Mouse (Mus musculus): ENCODE measurements around the gene Uhrf2.
"Not testable (repeated sequence)": the region's sequence is repeated elsewhere in the genome, so short reads cannot be mapped to it uniquely, and the experiment has no call there.

The Uhrf2 gene
- long read RNA-seq, experiment 1, transcript Uhrf2-206 (3 exons, 3,231 nt), result major isoform, 5 of 17 reads
- long read RNA-seq, experiment 1, partial matches to known transcripts, result 2 of 17 reads
- long read RNA-seq, experiment 1, other reads (novel, unspliced or antisense), result 6 of 17 reads
- long read RNA-seq, experiment 2, transcript Uhrf2-206 (3 exons, 3,231 nt), result major isoform, 8 of 14 reads
- long read RNA-seq, experiment 2, partial matches to known transcripts, result 2 of 14 reads
- long read RNA-seq, experiment 2, other reads (novel, unspliced or antisense), result 3 of 14 reads

- intact Hi-C loops (cut with DNase I), result no loop called here
Observed at GRCm38 (mm10) chr19:30029894-30030635, at the start of gene Uhrf2. TSS of gene Uhrf2 (plus strand) at chr19:30030513.

GRCm38 (mm10) chr19:29984208-29985005 lies 45.9 kb upstream of the Uhrf2 start:
- intact Hi-C loops (cut with DNase I), result no loop called here

GRCm38 (mm10) chr19:29986464-29987091 lies 43.7 kb upstream of the Uhrf2 start:
- intact Hi-C loops (cut with DNase I), result no loop called here

GRCm38 (mm10) chr19:30000406-30001365 lies 29.6 kb upstream of the Uhrf2 start:
- intact Hi-C loops (cut with DNase I), result no loop called here

- intact Hi-C loops (cut with DNase I), result no loop called here
Observed at GRCm38 (mm10) chr19:30001550-30001949, 28.8 kb upstream of the Uhrf2 start.

GRCm38 (mm10) chr19:30003621-30004020 lies 26.7 kb upstream of the Uhrf2 start, which contains the start of gene Trpd52l3:
TSS of gene Trpd52l3 (plus strand) at chr19:30003790.
- intact Hi-C loops (cut with DNase I), result no loop called here

GRCm38 (mm10) chr19:30006371-30006770 lies 23.9 kb upstream of the Uhrf2 start:
- intact Hi-C loops (cut with DNase I), result no loop called here

- intact Hi-C loops (cut with DNase I), result no loop called here
Observed at GRCm38 (mm10) chr19:30010520-30011296, 19.6 kb upstream of the Uhrf2 start.

GRCm38 (mm10) chr19:30014331-30014730 lies 16.0 kb upstream of the Uhrf2 start:
- intact Hi-C loops (cut with DNase I), result no loop called here

GRCm38 (mm10) chr19:30016156-30016555 lies 14.2 kb upstream of the Uhrf2 start:
- intact Hi-C loops (cut with DNase I), result no loop called here

- intact Hi-C loops (cut with DNase I), result not testable (repeated sequence)
Observed at GRCm38 (mm10) chr19:30023419-30023818, 6.9 kb upstream of the Uhrf2 start.

GRCm38 (mm10) chr19:30029002-30029710 lies 1.2 kb upstream of the Uhrf2 start:
- intact Hi-C loops (cut with DNase I), result no loop called here

- intact Hi-C loops (cut with DNase I), result no loop called here
Observed at GRCm38 (mm10) chr19:30030636-30031467, 539 bp downstream of the Uhrf2 start.

GRCm38 (mm10) chr19:30031468-30031931 lies 1.2 kb downstream of the Uhrf2 start:
- intact Hi-C loops (cut with DNase I), result no loop called here

GRCm38 (mm10) chr19:30032206-30032605 lies 1.9 kb downstream of the Uhrf2 start:
- intact Hi-C loops (cut with DNase I), result no loop called here

GRCm38 (mm10) chr19:30035361-30035760 lies 5.0 kb downstream of the Uhrf2 start:
- intact Hi-C loops (cut with DNase I), result no loop called here

GRCm38 (mm10) chr19:30043691-30044090 lies 13.4 kb downstream of the Uhrf2 start:
- intact Hi-C loops (cut with DNase I), result no loop called here

- intact Hi-C loops (cut with DNase I), result no loop called here
Observed at GRCm38 (mm10) chr19:30044630-30045029, 14.3 kb downstream of the Uhrf2 start.

All from adrenal gland (tissue).